Mouse (Mus musculus) embryonic stem cell, embryonic (primary cell): ENCODE measurements at regions not wholly inside any gene's neighbourhood (a gene's known extent, or its start where the extent isn't known, plus 50 kb on each side); places are given as distances from the start of the nearest gene placed in this dataset.

Experiments used
- CTCF ChIA-PET, 4 experiments: fragments of 300-600 bp in 2 of 4; fragments of 350-600 bp in 2 of 4; sonication (Branson Sonifier 250); formaldehyde crosslinking; loops; one replicate each; lab custom pipeline; 2022; ENCODE audit warnings: inconsistent platforms in 2 of 4; lab: Charles Lee
- POLR2A ChIA-PET, 4 experiments: fragments of 300-600 bp in 2 of 4; fragments of 350-600 bp in 2 of 4; sonication (Branson Sonifier 250); formaldehyde crosslinking; loops; one replicate each; lab custom pipeline; 2022; ENCODE audit warnings: antibody characterized with exemption in 4 of 4, inconsistent platforms in 1 of 4; lab: Charles Lee

DNA sequence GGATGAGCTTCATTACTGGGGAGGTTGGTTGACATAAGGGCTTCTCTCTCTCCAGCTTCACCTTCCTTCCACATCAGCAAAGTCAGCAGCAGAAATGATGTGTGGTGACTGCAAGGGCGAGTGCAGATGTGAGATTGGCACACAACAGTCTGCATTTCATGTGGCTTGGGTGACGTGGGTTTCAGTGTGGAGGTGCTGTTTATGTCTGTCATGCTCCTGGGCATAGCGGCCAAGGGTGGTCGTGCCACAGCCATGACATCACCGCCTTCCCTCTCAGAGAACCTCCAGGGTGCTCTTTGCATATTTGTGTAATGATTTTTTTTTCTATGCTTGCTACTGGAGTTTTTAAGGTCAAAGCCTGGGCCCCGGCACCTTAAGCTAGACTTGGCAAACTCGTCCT is 64.0 kb downstream of the Pthlh start:
- ChIA-PET CTCF (interaction anchor here in 1 of 4 experiments (2.1 kb wide), 1 partner anchor 41 kb away, joined by 6 read pairs; no protein-coding TSS in a partner anchor), POLR2A (no interaction called here)

- POLR2A ChIA-PET = interaction anchor here in 1 of 4 experiments (0.7 kb wide), 1 partner anchor 284 kb away, joined by 3 read pairs; no protein-coding TSS in a partner anchor
- CTCF ChIA-PET = interaction anchor here in 2 of 4 experiments (0.6 to 2.1 kb wide), 2 partner anchors 41 to 1026 kb away, joined by 3 to 6 read pairs; no protein-coding TSS in a partner anchor
Observed at GRCm38 (mm10) chr6:147199411-147199810, 64.6 kb downstream of the Pthlh start.

- ChIA-PET CTCF (no interaction called here), POLR2A (no interaction called here)
Observed at GRCm38 (mm10) chr6:147196432-147196831, 67.6 kb downstream of the Pthlh start.

GRCm38 (mm10) chr6:147195277-147195676 is 68.7 kb downstream of the Pthlh start:
- ChIA-PET CTCF (interaction anchor here in 1 of 4 experiments (0.6 kb wide), 1 partner anchor 362 kb away, joined by 4 read pairs; no protein-coding TSS in a partner anchor), POLR2A (no interaction called here)

- POLR2A ChIA-PET = interaction anchor here in 1 of 4 experiments (0.6 kb wide), 1 partner anchor 12 kb away, joined by 7 read pairs; no protein-coding TSS in a partner anchor
- CTCF ChIA-PET = no interaction called here
Observed at GRCm38 (mm10) chr6:147187710-147188109, 76.3 kb downstream of the Pthlh start.

DNA sequence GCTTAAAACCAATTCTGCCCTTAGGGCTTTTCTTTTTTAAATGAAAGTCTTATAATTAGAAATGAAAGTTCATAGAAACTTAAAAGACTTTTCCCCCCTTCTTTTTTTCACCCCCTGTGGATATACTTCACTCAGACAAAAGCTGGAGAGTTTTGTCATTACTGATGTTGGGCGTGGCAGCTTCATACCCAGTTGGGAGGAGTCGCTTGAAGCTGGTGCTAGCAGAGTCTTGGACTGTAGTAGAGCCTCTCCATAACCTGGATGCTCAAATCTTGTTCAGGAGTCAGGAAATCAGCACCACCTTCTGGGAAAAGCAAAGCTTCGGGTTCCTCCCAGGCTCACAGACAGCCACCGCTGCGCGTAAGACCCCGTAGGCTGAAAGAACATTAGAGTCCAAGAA is 85.7 kb downstream of the Pthlh start:
- ChIA-PET POLR2A (interaction anchor here in 3 of 4 experiments (0.6 to 1.5 kb wide), 5 partner anchors 13 to 891 kb away, joined by 3 to 6 read pairs (median 4); no protein-coding TSS in a partner anchor), CTCF (interaction anchor here in 2 of 4 experiments (0.6 to 2.1 kb wide), 3 partner anchors 30 to 62 kb away, joined by 3 to 10 read pairs (median 6); no protein-coding TSS in a partner anchor)

GRCm38 (mm10) chr6:147176176-147176575 is 85.0 kb downstream of the Klhl42 start:
- CTCF ChIA-PET = interaction anchor here in 1 of 4 experiments (0.7 kb wide), 2 partner anchors 64 to 1228 kb away, joined by 3 read pairs; no protein-coding TSS in a partner anchor
- POLR2A ChIA-PET = interaction anchor here in 3 of 4 experiments (0.6 to 0.8 kb wide), 6 partner anchors 12 to 1632 kb away, joined by 3 to 7 read pairs (median 3); no protein-coding TSS in a partner anchor
